Mouse (Mus musculus) embryo, embryonic 10.5 days (tissue): ENCODE data around the gene Iqgap3.
A peak's percentile ranks its signal among the peaks of the same experiment; 100 is the strongest.

Source experiments
- DNase-seq: peaks from one replicate; pipeline ENCODE4 v3.0.0-alpha.2; 2015; ENCODE audit warnings: low spot score

Gene Iqgap3

GRCm38 (mm10) chr3:88081345-88082223 lies at the start of gene Iqgap3:
Gene Iqgap3, plus strand, starts transcription at chr3:88081971.
- peak; percentile 95 for DNase-seq

DNA sequence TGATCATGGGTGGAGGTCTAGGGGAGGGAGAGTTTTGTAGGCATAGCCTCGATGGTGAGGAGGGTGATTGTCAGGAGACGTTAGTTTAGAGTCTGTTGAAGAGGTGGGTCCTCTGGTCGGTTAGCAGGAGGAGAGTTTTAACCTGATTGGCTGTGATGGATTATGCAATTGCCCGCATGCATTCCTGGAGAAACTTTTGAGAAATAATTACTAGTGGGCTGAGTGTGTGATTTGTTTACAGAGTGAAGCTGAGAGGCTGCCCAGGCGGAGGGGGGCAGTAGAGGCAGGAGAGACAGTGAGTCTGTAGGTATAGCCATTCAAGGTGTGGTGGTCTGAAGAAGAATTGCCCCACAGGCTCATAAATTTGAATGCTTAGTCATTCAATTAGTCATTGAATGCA lies 48.3 kb upstream of the Iqgap3 start:
- DNase-seq, result no peak

GRCm38 (mm10) chr3:88035561-88036293 lies 46.0 kb upstream of the Iqgap3 start:
- no peak for DNase-seq

GRCm38 (mm10) chr3:88042661-88043421 lies 38.9 kb upstream of the Iqgap3 start, which contains the start of gene Gpatch4:
Gene Gpatch4, plus strand, starts transcription at chr3:88043108.
- peak; percentile 97 for DNase-seq

- DNase-seq, result no peak
Observed at GRCm38 (mm10) chr3:88049532-88049931, 32.2 kb upstream of the Iqgap3 start.

DNA sequence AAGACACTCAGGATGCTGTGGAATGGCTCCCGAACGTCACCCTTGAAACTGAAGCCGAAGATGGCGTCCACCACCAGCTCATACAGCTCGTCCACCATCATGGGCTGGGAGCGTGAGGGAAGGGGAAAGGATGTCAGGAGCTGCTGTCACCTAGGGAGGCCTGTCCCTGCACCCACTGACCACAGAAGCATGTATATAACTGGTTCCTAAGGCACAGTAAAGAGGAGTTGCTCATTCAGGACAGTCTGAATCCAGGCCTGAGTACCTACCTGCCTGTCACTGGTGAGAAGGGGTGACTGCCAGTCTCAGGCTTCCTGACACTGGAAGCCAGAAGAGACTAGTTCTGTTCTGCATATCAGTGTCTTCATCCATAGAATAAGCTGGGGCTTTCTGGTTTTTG lies 24.7 kb upstream of the Iqgap3 start:
- DNase-seq, result no peak

DNA sequence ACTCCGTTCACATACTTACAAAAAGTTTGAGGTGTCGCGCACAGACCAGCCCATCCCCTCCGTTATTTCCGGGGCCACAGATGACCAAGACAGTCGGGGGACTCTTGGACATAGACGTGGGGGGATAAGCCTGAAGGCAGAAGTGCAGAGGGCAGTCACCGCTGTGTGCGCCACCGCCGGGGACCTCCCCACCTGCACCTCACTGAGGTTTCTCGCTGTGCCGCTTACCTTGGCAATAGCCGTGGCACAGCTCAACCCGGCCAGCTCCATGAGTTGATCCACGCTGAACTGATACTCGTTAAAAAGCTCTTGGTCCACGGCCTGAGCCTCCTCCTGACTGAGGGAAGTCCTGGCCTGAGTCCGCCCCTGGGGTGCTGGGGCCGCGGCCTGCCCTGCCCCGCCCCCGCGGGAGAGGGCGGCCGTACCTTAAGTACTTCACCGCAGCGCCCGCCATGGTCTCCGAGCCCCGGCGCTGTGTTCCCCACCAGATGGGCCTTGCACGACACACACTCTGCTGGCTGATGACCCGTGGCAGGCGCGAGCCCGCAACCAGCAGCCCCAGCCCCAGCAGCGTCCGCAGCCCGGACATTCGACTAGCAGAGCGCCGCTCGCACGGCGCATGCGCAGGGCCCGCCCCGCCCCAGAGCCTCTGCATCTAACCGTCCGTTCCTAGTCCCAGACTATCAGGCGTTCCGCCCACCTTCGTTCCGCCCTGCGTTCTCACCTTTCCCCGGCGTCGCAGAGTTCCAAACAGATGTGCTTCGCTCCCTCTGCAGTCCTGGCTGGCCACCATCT lies 23.7 kb upstream of the Iqgap3 start, which contains the start of gene Naxe:
Gene Naxe, minus strand, starts transcription at position 594 of the 795 bp plus-strand sequence.
- DNase-seq, result peak; percentile 94

DNA sequence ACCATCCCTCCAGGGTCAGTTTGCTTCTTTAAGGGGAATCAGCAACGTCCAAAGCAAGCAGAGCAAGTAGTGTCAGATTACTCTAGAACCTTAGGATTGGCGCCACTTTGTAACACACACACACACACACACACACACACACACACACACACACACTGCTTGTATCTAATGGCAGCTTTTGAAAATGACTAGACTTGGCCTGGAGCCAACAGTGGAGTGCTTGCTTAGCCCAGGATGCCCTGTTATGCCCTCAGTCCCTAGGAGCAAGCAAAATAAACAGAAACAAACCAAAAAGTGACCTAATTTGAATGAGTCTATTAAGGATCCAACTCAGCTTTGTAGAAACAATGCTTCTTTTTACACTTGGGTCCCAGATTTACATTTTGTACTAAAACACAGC lies 13.4 kb upstream of the Iqgap3 start:
- no peak for DNase-seq

GRCm38 (mm10) chr3:88071783-88072182 lies 10.0 kb upstream of the Iqgap3 start:
- peak; percentile 94 for DNase-seq

- DNase-seq, result no peak
Observed at GRCm38 (mm10) chr3:88073631-88074030, 8.1 kb upstream of the Iqgap3 start.

DNA sequence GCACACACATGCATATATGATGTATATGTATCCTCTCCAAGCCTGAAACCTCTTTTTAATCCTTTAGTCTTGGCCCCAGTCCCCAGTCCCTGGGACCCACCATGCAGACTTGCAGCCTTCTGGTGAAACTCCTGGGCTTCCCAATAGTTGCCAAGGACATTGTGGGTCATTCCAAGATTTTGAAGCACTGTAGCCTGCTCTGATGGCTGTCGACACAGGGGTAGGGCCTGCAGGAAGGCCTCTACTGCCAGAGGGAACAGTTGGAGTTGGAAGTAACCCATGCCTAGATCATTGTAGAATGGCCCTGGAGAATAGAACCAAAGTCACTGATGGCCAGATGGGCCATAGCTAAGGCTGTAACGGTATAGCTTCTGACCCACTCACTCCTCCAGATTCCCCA lies 7.4 kb upstream of the Iqgap3 start:
- DNase-seq, result no peak

DNA sequence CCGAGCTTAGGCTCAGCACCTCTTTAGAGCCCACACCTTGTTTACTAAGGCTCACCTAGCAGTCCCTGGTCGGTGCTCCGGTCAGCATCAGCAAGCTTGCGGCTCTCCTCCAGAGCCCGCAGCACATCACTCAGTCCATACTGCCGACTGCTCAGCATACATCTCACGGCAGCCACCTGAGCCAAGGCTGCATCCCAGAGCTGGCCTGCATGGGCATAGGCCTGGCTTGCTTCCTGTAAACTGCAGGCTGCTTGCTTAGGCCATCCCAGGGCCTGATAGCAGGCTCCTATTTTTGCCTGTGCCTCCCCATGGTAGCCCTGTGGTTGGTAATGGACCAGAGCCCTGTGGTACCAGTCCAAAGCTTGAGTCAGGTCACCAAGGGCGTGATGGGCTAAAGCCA lies 7.0 kb upstream of the Iqgap3 start:
- DNase-seq, result no peak

GRCm38 (mm10) chr3:88077441-88077840 lies 4.3 kb upstream of the Iqgap3 start:
- DNase-seq, result no peak

DNA sequence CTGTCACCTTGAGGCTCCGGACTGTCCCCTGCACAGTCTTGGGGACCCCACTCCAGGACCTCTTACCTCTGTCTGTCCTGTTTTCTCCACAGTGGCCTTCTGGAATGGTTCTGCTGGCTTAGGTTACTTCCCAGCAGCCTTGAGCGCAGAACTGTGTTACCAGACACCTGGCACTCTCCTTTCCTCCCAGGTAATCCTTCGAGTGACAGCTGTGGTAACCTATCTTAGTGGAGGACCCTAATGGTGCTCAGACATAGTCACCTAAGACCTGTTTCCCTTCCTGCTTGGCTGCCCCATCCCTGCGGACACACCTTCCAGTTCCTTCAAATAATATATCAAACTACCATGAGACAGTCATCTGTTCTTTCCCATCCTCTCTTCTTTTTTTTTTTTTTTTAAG lies 3.6 kb upstream of the Iqgap3 start, which contains the start of gene Ttc24:
Gene Ttc24, minus strand, starts transcription at position 101 of the 400 bp plus-strand sequence.
- no peak for DNase-seq

GRCm38 (mm10) chr3:88082224-88082618 lies 450 bp downstream of the Iqgap3 start:
- peak; percentile 40 for DNase-seq

DNA sequence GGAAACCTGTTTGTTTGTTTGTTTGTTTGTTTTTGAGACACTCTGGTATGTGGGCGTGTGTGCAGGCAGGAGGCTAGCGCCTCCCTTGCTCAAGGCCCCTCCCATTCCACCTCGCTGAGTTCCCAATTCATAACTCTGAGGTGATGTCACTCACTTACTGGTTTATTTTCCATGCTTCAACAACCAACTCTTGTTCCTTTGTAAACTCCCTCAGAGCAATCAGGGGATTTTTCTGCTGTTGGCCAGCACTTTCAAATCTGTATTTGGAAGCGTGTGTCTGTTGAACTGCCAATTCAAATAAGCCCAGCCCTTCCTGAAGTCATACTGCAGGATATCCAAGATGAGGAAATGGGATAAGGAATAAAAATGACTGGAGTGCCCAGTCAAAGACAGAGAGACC lies 892 bp downstream of the Iqgap3 start:
- peak; percentile 28 for DNase-seq

DNA sequence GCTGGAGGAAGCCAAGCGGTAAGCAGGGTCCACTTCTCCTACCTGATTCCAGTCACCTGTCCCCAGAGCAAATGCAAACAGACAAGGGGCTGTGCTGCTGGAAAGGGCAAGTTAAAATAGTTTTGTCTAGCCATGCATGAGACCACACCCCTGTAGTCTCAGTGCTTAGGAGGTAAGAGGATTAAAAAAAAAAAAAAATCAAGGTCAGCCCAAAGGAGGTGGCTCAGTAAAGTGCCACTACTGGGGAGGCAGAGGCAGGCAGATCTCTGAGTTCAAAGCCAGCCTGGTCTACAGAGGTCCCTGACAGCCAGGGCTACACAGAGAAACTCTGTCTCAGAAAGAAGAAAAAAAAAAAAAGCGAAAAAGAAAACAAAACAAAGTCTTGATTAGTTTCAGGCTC lies 2.2 kb downstream of the Iqgap3 start:
- no peak for DNase-seq

DNA sequence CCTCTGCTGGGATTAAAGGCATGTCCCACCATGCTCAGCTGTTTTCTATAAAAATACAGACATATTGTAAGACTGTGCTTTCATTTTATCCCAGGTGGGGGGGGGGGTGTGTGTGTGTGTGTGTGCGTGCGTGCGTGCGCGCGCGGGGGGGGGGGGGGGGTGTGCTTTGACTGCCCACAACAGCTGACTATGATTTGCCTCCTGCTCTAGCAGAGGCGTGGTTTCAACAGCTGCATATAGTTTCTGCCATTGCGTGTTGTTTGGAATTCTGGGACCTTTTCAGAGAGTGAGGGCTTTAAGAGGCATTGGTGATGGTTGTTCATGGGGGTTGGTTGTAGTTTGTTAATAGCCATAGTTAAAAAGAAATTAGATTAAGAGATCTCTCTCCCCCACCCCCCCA lies 3.7 kb downstream of the Iqgap3 start:
- no peak for DNase-seq

- DNase-seq, result peak; percentile 68
Observed at GRCm38 (mm10) chr3:88087688-88088087, 5.9 kb downstream of the Iqgap3 start.

DNA sequence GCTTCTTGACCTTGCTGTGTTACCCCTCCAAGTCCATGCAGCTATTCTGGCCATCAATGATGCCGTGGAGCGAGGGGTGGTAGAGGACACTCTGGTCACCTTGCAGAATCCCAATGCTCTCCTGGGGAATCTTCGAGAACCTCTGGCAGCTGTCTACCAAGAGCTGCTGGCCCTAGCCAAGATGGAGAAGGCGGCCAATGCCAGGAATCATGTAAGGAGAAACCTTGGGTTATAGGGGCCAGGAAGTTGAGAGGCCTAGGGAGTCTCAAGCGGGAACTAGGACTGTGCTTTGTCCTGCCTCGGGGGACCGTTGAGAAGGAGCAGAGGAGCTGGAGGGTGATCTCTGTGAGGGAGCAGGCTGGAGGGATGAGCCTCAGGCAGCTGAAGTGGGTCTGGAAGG lies 8.3 kb downstream of the Iqgap3 start:
- no peak for DNase-seq

DNA sequence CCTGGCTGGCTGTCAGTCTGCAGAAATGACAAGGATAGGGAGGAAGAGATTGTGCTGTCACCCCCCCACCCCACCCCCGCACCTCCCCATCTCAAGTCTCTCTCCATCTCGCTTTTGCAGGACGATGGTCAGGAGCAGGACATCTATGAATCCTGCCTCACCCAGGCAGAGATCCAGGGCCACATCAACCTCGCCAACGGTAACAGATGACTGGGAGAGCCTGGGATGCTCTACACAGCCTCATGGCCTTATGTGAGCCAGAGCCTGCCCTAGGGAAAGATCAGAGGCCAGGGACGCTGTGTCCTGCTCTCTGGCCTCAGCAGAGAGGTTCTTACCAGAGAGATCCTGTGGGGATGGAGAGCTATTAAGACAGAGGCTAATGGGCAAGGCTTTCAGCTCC lies 8.8 kb downstream of the Iqgap3 start:
- DNase-seq, result no peak
